Mouse (Mus musculus) thymus, adult 2 months (tissue): Measurements from ENCODE around the gene Ndufb10. TPM values are rescaled to one million over a fixed set of nuclear protein-coding genes. Genes with fewer than 3 reads are reported as not detected.
"Not testable (repeated sequence)": the region's sequence is repeated elsewhere in the genome, so short reads cannot be mapped to it uniquely, and the experiment has no call there.

Experiments used
- DNase-seq: peaks from one replicate; pipeline ENCODE4 v3.0.0; 2021
- H3K27ac ChIP-seq: fragments of 200-500 bp; 2 replicates; pipeline ENCODE4 v1.5.1; 2012; ENCODE audit warnings: low read length, control low read depth; ENCODE audit not compliant: control insufficient read depth, insufficient read depth
- H3K27me3 ChIP-seq: fragments of 200-500 bp; 2 replicates; pipeline ENCODE4 v1.6.1; 2012; ENCODE audit warnings: mild to moderate bottlenecking, low read length, moderate library complexity, mixed read lengths; ENCODE audit not compliant: control insufficient read depth, insufficient read depth
- H3K36me3 ChIP-seq: fragments of 200-500 bp; 2 replicates; pipeline ENCODE4 v1.6.1; 2012; ENCODE audit warnings: mild to moderate bottlenecking, low read length, moderate library complexity; ENCODE audit not compliant: control insufficient read depth, insufficient read depth
- H3K4me1 ChIP-seq: fragments of 200-500 bp; replicated peaks from 2 replicates; pipeline ENCODE4 v1.6.1; 2012; ENCODE audit warnings: low read length; ENCODE audit not compliant: control insufficient read depth, insufficient read depth
- H3K4me3 ChIP-seq: fragments of 200-500 bp; 2 replicates; pipeline ENCODE4 v1.5.1; 2012; ENCODE audit warnings: mild to moderate bottlenecking, low read length, control low read depth, moderate library complexity; ENCODE audit not compliant: control insufficient read depth, insufficient read depth
- CTCF ChIP-seq: fragments of 200-500 bp; IDR thresholded peaks from 2 replicates; pipeline ENCODE4 v1.5.1; 2012; ENCODE audit warnings: mild to moderate bottlenecking, control low read depth, low read length, moderate library complexity, borderline replicate concordance; ENCODE audit not compliant: control insufficient read depth, poor library complexity, insufficient read depth; ENCODE audit errors: extremely low read depth
- POLR2A ChIP-seq: fragments of 200-500 bp; IDR thresholded peaks from 2 replicates; pipeline ENCODE4 v1.6.1; 2012; ENCODE audit warnings: mild to moderate bottlenecking, low read length, control low read depth, moderate library complexity; ENCODE audit not compliant: control insufficient read depth, poor library complexity, insufficient read depth; ENCODE audit errors: extremely low read depth
- WGBS: fragments of 180-500 bp; shearing (Covaris S2); methylation state at CpG from one replicate; pipeline ENCODE4 v1.1.7; 2018; 5-methylcytosine and 5-hydroxymethylcytosine counted together
- polyA plus RNA-seq: library from polyadenylated mRNA; depleted of rRNA; stranded (reverse); fragments of >200 nt; gene quantifications from 2 replicates; pipeline ENCODE4 v1.2.3, GENCODE M21; 2012

The Ndufb10 gene
- polyA plus RNA-seq, 1 experiment: 291 TPM

- Histone ChIP-seq H3K27me3 (no peaks in the 10 kb centered on the region), H3K4me1 (peaks cover 16% of the 10 kb centered on the region), H3K4me3 (peak overlapping the region; percentile 88), H3K36me3 (peaks cover 14% of the 10 kb centered on the region), H3K27ac (0 out of 2 replicates have a peak overlapping the region, but pooled peaks have one; percentile 3)
- DNase-seq: peak; percentile 97
- peak; percentile 93 for TF ChIP-seq POLR2A
- no peak for TF ChIP-seq CTCF
- under 1% methylated on average over 61 of the region's 61 CpGs for WGBS
These were observed 4.6 kb downstream of the Ndufb10 start for GRCm38 (mm10) chr17:24719494-24720222.

- Histone ChIP-seq H3K4me1 (peaks cover 16% of the 10 kb centered on the region), H3K4me3 (peak overlapping the region; percentile 88), H3K36me3 (peaks cover 14% of the 10 kb centered on the region)
- H3K27ac ChIP-seq, DNase-seq, H3K27me3 ChIP-seq: not testable (repeated sequence)
- WGBS: 78% methylated on average over 5 of the region's 5 CpGs
These were observed 5.3 kb downstream of the Ndufb10 start for GRCm38 (mm10) chr17:24718938-24719337.

GRCm38 (mm10) chr17:24717943-24718342 is 6.3 kb downstream of the Ndufb10 start, which contains the start of the genes Rnf151 and Rps2:
TSS of gene Rnf151 (minus strand) at chr17:24718063.
TSS of gene Rps2 (plus strand) at chr17:24718116.
- no peak for DNase-seq
- Histone ChIP-seq H3K27me3 (no peaks in the 10 kb centered on the region), H3K36me3 (peaks cover 14% of the 10 kb centered on the region), H3K4me3 (no peak within 1 kb of the TSS), H3K27ac (no peak within 1 kb of the TSS), H3K4me1 (peaks cover 10% of the 10 kb centered on the region)
- WGBS: 97% methylated on average over 4 of the region's 4 CpGs
- no peak for TF ChIP-seq POLR2A
- TF ChIP-seq CTCF: no peak

- H3K27ac ChIP-seq: no peak overlapping the region
- 97% methylated on average over 15 of the region's 15 CpGs for WGBS
- DNase-seq: no peak
- H3K4me1 ChIP-seq: peaks cover 8% of the 10 kb centered on the region
- H3K4me3 ChIP-seq: no peak overlapping the region
- peaks cover 1% of the 10 kb centered on the region; the same call in 1 of the 2 replicates for H3K36me3 ChIP-seq
- H3K27me3 ChIP-seq: no peaks in the 10 kb centered on the region
- TF ChIP-seq CTCF: no peak
- no peak for TF ChIP-seq POLR2A
These were observed 8.1 kb downstream of the Ndufb10 start for GRCm38 (mm10) chr17:24716166-24716682.

GRCm38 (mm10) chr17:24715556-24715955 is 8.7 kb downstream of the Ndufb10 start:
- no peaks in the 10 kb centered on the region for H3K36me3 ChIP-seq
- H3K4me1 ChIP-seq: peaks cover 3% of the 10 kb centered on the region; the same call in 1 of the 2 replicates
- no peak overlapping the region for H3K27ac ChIP-seq
- no peak overlapping the region for H3K4me3 ChIP-seq
- no peaks in the 10 kb centered on the region for H3K27me3 ChIP-seq
- TF ChIP-seq CTCF: no peak
- TF ChIP-seq POLR2A: no peak
- 96% methylated on average over 6 of the region's 6 CpGs for WGBS
- DNase-seq: no peak

- H3K4me1 ChIP-seq: no peaks in the 10 kb centered on the region
- no peak for DNase-seq
- TF ChIP-seq POLR2A: no peak
- TF ChIP-seq CTCF: no peak
- peaks cover 5% of the 10 kb centered on the region for H3K36me3 ChIP-seq
- H3K27ac ChIP-seq: no peak overlapping the region
- H3K4me3 ChIP-seq: no peak overlapping the region
- no peaks in the 10 kb centered on the region for H3K27me3 ChIP-seq
- WGBS: 19% methylated on average over 2 of the region's 2 CpGs
These were observed 15.6 kb downstream of the Ndufb10 start for GRCm38 (mm10) chr17:24708646-24709045.
